Mouse (Mus musculus) spleen, postnatal 4 days (tissue): ENCODE results near the gene Patz1.

Experiments used
- DNase-seq, 2 experiments: peaks; one replicate each; pipeline ENCODE4 v3.0.0; 2022; ENCODE audit warnings: low spot score in 2 of 2

Patz1 gene

DNA sequence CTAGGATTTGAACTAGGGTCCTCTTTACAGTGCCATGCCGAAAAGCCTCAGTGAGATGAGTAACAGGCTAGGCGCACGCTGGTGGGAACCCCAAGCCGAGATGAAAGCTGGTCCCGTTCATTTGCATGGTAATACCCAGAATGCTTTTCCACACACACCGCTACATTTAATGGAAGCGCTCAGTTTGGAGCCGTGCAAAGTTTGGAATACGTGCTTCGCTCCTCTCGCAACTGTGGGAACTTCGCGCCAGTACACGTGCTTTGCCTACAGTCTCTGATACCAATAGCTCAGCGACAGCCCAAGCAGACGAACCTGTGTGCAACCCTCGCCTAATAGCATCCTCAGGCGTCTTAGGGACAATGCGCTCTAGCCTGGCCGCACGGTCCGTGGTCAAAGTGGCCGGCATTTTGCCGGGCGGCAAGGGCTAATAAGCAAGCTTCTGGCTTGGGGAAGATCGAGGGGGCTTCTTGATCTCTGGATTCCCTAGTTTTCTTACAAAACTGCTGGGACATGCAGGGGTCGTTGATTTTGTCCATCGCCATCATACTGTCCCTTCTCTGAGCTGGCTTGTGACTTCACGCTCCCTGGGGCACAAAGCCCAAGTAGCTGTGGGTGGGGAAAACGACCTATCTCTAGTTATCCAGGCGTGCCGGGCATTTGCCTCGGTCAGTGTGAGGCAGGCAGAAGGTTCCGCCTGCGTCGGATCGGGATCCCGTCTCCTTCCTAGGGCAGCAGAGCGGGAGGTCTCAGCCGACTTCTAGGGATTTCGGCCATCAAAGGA, at the start of gene Patz1:
Gene Patz1 (plus strand): TSS at position 354 of the 781 bp plus-strand sequence.
- DNase-seq: peak in 1 of 2 experiments; percentile 55

DNA sequence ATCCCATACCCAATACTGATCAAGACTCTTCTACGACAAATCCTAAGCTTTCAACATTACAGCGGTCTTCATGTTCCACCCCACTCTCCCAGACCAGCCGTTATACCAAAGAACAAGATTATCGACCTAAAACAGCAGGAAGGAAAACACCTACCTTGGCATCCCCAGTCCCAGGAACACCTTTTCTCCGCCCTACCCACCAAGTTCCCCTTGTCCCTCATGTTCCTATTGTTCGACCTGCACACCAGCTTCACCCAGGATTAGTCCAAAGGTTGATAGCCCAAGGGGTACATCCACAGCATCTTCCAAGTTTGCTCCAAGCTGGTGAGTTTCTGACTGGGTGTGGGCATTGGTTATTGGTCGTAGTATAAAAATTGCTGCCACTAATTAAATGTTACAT, 46.3 kb upstream of the Patz1 start:
- DNase-seq: no peak

DNA sequence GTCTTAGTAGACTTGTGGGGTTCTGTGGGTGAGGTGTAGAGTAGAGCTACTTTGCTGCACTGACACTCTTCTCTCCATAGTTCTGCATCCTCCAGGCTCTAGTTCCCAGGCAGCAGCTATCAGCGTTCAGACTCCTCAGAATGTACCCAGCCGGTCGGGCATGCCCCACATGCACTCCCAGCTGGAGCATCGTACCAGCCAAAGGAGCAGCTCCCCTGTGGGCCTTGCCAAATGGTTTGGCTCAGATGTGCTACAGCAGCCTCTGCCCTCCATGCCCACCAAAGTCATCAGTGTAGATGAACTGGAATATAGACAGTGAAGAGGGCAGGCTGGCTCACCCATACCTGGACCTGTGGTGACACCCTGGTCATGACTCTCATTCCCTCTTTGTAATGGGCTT, 44.9 kb upstream of the Patz1 start:
- no peak for DNase-seq

DNA sequence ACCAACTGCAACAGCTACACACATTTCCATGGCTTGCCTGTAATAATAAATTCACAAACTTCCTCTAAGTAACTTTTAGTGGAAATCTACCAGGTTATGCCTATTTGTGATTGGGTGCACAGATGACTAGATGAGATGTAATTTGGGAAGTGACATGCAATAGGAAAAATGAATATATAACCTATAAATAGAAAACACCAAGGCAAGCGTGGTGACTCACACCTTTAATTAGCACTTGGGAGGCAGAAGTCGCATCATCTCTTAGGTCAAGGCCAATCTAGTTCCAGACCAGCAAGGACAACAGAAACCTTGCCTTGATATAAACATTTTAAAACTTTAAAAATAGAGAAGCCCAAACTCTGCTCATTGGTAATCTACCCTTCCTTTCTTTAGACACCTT, 41.3 kb upstream of the Patz1 start:
- DNase-seq: no peak

DNA sequence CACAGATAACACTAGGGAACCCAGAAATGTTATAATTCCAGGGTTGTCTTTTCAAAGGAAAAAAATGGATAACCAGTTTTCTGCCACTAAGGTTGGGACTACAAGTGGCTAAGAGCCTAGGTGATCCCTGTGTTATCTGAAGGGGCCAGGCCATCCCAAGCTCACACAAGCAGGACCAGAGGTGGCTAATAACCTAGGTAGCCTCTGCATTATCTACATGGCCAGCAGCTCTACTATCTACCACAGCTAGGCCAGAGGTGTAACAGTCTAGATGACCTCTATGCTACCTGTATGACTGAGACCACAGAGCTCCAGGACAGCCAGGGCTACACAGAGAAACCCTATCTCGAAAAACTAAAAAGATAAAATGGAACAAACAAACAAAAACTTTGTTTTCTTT, 29.1 kb upstream of the Patz1 start:
- no peak for DNase-seq

DNA sequence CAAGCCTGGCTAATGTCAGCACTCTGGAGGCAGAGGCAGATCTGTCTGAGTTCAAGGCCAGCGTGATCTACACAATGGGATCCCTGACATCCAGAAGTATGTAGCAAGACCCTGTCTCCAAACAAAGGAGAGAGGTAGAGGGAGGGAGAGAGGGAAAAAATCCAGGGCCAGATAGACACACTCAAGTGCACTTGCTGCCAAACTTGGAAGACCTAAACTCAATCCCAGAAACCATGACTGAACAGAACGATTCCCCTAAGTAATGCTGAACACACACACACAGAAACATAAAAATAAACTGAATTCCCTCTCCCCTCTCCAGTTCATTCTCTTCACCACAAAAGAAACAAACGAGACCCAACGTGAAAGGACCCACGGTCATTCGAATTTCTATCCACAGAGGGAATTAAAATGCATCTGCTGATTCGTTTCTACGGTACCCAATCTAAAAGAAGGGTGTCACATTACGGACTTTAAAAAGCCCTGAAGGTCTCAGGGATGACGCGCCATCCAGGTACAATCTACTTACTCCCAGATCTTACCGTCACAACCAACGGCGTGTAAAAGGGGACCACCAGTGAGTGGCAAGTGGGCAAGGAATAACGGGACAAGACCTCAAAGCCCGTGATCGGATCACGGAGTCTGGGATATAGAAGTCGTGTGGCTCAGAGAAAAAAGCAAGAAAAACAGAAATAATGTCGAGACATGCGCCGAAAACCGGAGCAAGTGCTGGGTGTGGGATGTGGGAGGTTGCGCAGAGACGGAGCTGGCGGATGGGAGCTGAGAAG, 23.2 kb upstream of the Patz1 start:
- no peak for DNase-seq

DNA sequence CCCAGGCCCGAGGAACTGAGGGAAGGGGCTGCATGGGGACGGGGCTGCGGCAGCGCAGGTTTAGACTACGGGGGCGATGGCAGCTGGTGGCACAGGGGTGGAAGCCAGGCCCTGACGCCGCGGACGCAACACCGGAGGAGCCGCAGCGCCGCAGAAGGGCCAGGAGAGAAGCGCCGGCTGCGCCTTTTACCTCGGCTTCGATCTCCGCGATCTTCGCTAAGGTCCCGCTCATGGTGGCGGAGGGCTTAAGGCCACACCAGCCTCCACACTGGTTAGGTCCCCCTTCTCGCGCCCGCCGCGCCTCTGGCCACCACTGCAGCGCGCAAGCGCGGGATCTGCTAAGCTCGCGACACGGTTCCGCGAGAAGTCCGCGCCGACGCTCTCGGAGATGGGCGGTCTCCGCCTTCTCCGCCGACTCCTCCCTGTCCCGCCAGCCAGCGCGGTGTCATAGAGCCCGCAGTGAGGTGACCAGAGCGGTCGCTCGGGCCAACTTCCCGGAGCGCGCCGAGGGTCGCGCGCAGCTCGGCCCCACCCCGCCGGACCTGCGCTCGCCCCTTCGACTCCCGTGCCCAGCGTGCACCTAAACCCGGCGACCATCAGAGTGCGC, 22.5 kb upstream of the Patz1 start, which contains the start of gene Drg1:
Gene Drg1 (minus strand): TSS at position 337 of the 607 bp plus-strand sequence.
- peak; percentile 92 to 97 for DNase-seq

DNA sequence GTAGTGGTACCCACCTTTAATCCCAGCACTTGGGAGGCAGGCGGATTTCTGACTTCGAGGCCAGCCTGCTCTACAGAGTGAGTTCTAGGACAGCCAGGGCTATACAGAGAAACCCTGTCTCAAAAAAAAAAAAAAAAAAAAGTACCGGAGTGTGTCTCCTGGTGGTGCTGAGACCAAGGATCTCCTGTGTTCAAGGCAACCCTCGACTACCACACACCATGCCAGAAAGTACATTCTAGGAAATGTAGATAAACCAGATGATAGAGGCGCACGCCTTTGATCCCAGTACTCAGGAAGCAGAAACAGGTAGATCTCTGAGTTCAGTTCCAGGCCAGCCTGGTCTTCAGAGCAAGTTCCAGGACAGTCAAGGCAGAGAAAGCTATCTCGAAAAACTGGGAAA, 21.5 kb upstream of the Patz1 start:
- DNase-seq: no peak

DNA sequence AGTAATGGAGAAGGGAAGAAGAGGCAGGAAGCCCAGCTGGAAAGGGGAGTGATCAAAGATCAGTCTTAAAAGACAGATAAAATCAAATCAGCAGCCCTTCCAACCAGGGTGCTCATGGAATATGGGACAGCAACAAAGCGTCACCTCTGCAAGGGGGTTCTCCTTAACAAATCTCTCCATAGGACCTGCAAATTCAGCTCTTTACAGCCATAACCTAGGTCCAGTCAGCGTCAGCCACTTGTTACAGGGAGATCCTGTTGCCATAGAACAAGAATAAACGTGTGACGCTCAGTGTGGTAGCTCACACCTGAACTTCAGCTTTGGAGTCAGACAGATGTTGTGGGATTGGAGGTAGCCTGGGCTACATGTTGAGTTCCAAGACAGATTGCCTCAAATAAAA, 19.4 kb upstream of the Patz1 start:
- DNase-seq: no peak

DNA sequence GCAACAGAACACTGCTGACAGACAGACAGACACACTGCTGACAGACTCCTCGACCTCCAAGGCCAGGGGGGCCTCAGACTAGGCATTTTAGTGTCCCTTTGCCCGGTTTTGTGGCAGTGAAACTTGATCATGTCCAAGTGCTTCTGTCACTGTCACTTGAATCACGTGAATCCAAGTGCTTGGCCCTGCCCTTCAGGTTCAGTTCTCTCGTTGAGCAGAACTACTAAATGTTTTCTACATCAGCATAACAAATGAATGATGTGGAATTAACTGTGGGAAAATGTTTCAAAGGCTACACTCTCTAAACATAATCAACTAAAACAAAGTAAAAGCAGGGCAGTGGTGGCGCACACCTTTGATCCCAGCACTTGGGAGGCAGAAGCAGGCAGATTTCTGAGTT, 10.3 kb upstream of the Patz1 start:
- no peak for DNase-seq

DNA sequence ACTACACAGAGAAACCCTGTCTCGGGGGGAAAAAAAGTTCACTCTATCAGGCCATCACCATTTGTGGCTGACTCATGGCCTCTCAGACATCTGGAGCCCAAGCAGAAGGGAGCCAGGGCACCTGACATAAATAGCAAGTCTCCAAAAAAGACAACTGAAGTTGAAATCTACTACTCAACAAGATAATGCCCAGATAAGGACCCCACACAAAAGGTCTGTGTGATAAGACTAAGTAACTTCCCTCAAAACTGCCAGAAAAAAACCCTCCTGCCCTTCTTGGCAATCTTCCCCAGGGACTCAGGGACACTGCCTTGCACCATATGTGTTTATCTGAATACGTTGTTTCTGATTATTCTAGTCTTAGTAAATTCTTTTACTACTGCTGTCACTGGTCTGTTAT, 8.9 kb upstream of the Patz1 start:
- DNase-seq: no peak

DNA sequence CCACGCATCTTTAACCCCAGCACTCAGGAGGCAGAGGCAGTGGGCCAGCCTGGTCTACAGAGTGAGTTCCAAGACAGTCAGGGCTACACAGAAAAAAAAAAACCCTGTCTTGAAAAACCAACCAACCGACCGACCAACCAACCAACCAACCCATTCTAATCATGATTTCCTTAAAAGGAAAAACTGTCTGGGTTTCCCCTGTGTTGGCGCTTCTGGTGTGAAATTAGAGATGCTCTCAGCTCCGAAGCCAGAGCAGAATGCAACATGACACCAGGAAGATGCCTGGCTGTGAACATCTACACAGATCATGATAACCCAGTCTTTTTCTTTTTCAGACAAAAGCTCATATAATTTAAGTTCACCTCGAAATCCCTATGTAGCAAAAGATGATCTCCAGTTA, 5.8 kb upstream of the Patz1 start:
- no peak for DNase-seq

DNA sequence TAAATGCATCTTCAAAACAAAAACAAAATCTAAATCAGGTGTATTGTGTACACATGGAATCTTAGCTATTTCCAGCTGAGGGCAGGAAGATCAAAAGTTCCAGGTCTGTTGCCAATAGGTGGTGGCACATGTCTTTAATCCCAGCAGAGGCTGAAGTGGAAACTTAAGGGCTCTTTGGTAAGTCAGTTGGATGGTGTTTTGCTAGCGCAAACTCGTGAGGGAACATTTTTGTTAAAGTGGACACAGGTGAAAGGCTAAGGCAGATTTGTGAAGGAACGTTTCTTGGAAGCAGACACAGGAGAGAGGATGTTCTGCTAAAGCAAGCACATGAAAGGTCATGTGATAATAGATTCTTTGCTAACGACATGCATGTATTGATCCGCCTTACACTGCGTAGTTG, 5.0 kb upstream of the Patz1 start:
- DNase-seq: no peak

DNA sequence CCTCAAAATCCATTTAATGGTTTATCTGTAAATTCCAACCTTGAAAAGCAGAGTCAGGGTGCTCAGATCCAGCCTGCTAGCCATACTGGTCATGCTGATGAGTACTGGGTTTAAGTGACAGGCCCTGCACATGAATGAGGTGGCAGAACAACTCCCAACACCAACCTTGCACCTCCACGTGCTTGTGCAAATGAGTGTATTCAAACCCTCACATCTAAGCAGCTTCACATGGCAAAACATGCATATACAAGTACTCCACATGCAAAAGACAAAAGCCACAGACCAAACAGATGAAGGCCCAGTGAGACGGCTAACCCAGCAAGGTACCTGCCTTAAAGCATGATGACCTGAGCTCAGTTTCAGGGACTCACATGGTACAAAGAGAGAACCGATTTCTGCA, 2.7 kb upstream of the Patz1 start:
- no peak for DNase-seq

DNA sequence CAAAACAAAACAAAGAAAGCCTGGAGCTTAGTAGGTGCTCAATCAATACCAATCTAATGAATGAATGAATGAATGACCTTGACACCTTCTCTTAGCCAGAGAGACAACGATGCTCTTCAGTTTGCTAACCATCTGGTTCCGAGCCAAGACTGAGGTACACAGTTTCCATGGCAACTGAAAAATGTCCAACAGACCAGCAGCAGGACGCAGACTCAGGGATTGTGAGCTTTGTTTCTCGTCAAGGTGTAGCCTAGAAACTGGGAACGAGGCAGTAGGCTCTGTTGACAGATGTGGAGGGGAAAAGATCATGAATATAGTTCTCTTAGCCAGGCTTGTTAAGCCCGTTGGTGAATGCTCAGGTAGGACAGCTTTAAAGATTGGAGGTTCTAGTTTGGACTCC, 1.5 kb upstream of the Patz1 start:
- no peak for DNase-seq

DNA sequence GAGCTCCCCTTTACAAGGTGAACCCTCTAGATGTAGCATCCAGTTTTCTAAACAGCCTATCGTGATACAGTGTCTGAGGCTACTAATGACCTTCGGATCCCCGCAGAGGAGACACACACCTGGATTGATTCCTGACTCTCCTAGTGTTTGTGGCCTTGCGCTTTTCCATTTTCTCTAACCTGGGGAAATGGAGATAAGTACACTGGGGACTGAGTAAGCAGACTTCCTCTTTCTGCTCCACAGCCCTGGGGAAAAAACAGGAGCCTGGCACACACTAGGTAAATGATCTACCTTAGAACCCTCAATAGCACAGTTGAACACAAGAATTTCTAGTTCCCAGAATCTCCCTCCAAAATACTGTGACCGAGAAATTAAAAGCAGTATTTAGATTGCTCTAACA, 753 bp upstream of the Patz1 start:
- DNase-seq: no peak

DNA sequence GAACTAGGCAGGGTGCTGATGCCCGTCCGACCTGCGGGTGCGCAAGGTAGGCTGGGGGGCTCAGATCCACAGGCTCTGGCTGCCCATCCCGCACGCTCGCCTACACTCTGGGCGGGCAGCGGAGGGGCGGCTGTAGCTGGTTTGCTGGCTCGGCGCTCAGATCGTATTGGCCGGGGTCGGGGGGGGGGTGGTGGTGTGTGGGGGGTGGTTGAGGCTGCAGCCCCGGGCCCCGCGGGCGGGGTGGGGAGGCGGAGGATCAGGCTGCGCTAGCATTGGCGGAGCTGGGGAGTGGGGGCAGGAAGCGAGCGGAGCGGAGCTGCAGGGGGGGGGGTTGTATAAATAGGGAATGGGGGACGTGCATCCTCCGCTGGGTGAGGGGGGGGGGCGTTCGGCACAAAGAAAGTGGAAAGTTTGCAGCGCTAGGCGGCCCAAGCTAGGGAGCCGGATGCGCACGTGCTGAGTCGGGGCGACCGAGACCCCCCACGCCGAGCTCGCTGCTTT, 678 bp downstream of the Patz1 start:
- peak; percentile 66 to 81 for DNase-seq

DNA sequence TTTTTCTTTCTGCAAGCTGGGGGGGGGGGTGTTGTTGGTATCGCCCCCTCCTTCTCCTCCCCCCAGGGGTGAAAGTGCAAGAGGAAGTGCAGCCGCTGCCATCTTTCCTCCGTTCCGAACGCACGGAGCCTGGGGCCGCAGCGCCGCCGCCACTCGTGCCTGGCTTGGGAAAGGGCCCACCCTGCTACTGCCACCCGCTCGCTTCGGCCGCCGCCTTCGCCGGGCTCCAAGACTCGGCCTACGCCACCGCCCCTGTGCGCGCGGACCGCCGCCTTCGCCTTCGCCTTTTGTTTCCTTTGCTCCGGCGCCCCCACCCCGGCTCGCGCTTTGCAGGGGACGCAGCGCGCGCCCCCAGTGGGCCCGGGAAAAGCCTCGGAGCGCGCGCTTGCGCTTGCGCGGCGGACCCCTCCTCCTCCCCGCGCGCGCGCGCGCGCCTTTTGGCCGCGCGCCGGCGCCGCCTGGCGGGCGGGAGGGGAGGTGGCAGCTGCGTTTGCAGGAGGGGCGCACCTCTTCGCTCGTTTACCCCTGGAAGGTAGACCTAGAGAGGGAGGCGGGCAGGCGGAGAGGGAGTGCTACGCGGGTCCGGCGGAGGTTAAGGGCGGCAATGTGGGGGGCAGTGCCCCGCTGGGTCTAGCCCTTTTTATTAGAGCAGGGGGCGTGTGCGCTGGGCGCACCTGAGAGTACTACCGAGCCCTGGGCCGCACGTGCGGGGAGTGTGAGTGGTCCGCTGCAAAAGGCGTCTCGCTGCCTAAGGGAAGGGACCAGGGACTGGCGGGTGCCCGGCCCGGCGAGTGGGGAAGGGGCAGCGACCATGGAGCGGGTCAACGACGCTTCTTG, 1.3 kb downstream of the Patz1 start:
- peak; percentile 72 to 89 for DNase-seq

DNA sequence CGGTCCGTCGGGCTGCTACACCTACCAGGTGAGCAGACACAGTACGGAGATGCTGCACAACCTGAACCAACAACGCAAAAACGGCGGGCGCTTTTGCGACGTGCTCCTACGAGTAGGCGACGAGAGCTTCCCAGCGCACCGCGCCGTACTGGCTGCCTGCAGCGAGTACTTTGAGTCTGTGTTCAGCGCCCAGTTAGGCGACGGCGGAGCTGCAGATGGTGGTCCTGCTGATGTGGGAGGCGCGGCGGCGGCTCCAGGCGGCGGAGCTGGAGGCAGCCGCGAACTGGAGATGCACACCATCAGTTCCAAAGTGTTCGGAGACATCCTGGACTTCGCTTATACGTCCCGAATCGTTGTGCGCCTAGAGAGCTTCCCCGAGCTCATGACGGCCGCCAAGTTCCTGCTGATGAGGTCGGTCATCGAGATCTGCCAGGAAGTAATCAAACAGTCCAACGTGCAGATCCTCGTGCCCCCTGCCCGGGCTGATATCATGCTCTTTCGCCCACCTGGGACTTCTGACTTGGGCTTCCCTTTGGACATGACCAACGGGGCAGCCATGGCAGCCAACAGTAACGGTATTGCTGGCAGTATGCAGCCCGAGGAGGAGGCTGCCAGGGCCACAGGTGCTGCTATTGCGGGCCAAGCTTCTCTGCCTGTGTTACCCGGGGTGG, 2.1 kb downstream of the Patz1 start:
- peak; percentile 61 to 85 for DNase-seq

DNA sequence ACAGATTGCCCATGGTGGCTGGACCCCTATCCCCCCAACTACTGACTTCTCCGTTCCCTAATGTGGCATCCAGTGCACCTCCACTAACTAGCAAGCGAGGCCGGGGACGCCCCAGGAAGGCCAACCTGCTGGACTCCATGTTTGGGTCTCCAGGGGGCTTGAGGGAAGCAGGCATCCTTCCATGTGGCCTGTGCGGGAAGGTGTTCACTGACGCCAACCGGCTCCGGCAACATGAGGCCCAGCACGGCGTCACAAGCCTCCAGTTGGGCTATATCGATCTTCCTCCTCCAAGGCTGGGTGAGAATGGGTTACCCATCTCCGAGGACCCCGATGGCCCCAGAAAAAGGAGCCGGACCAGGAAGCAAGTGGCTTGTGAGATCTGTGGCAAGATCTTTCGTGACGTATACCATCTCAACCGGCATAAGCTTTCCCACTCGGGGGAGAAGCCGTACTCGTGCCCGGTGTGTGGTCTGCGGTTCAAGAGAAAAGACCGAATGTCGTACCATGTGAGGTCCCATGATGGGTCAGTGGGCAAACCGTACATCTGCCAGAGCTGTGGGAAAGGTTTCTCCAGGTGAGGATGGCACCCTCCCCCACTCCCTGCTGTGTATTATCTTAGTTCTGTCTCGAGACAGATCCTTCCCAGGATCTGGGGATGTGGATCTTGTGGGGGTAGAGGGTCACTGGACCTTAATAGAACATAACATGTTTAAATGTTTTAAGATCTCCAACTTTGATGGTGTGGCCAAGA, 2.8 kb downstream of the Patz1 start:
- peak; percentile 37 to 79 for DNase-seq
